Mouse (Mus musculus): ENCODE results near the gene Olfr1062. TPM values are rescaled to one million over a fixed set of nuclear protein-coding genes. Genes with fewer than 3 reads are reported as not detected.
"Not testable (repeated sequence)": the region's sequence is repeated elsewhere in the genome, so short reads cannot be mapped to it uniquely, and the experiment has no call there.

Olfr1062 gene
- polyA plus RNA-seq (2012; rRNA removed): not detected in 2 replicates

DNA sequence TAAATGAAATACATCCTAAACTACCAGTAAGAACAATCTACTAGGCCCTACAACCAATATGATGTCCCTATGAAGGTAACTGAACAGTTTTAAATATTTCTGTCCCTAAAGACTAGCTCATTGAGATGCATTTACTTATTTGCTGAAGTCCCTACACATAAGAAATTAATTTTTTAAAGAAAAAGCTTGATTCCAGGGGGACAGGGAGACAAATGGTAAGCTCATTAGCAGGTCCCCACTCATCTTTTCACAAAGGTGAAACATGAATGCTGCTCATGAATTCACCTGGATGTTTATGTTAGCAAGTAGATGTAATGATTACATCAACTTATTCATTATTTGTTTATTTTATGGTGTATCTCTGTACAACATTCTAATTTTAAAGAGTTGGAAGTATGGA, at the start of gene Olfr1062:
Gene Olfr1062 (minus strand): TSS at position 101 of the 400 bp plus-strand sequence.
- DNase-seq: not testable (repeated sequence)

GRCm38 (mm10) chr2:86464442-86465109, 38.0 kb upstream of the Olfr1062 start:
- Histone ChIP-seq H3K4me1 (ENCODE audit: control insufficient read depth, insufficient read depth, low read length) (no peaks in the 10 kb centered on the region), H3K27me3 (ENCODE audit: control insufficient read depth, insufficient read depth, low read length) (no peaks in the 10 kb centered on the region), H3K4me3 (replicated peaks; ENCODE audit: insufficient read depth, low read depth, low read length) (no peak overlapping the region), H3K27ac (ENCODE audit: insufficient read depth, low read length) (no peak overlapping the region)
- TF ChIP-seq CTCF (IDR thresholded peaks at IDR 0.05; ENCODE audit: borderline replicate concordance, insufficient read depth, low read depth, low read length) (peak; percentile 53; the same call in 1 of the 2 replicates), POLR2A (IDR thresholded peaks at IDR 0.05; ENCODE audit: borderline replicate concordance, insufficient read depth, low read length) (no peak)
- 28% methylated on average over 10 of the region's 10 CpGs for WGBS
- DNase-seq: peak; percentile 8 to 38

More for the DNA sequence above, at the start of gene Olfr1062:
- H3K4me3 ChIP-seq (replicated peaks; ENCODE audit: insufficient read depth, low read depth, low read length); H3K27me3 ChIP-seq (ENCODE audit: control insufficient read depth, insufficient read depth, low read length); H3K4me1 ChIP-seq (ENCODE audit: control insufficient read depth, insufficient read depth, low read length); H3K27ac ChIP-seq (ENCODE audit: insufficient read depth, low read length): not testable (repeated sequence)

DNA sequence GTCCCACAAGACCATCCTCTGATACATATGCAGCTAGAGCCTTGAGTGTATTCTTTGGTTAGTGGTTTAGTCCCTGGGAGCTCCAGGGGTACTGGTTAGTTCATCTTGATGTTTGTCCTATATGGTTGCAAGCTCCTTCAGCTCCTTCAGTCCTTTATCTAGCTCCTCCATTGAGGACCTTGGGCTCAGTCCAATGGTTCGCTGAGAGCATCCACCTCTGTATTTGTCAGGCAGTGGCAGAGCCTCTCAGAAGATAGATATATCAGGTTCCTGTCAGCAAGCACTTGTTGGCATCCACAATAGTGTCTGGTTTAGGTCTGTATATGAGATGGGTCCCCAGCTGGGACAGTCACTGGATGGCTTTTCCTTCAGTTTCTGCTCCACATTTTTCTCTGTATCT, 33.9 kb upstream of the Olfr1062 start:
- Histone ChIP-seq H3K4me1 (ENCODE audit: control insufficient read depth, insufficient read depth, low read length) (no peaks in the 10 kb centered on the region), H3K4me3 (replicated peaks; ENCODE audit: insufficient read depth, low read depth, low read length) (no peak overlapping the region), H3K27me3 (ENCODE audit: control insufficient read depth, insufficient read depth, low read length) (no peaks in the 10 kb centered on the region), H3K27ac (ENCODE audit: insufficient read depth, low read length) (no peak overlapping the region)
- TF ChIP-seq CTCF (IDR thresholded peaks at IDR 0.05; ENCODE audit: borderline replicate concordance, insufficient read depth, low read depth, low read length) (no peak), POLR2A (IDR thresholded peaks at IDR 0.05; ENCODE audit: borderline replicate concordance, insufficient read depth, low read length) (no peak)
- WGBS: 80% methylated on average over 1 of the region's 1 CpGs
- no peak for DNase-seq

DNA sequence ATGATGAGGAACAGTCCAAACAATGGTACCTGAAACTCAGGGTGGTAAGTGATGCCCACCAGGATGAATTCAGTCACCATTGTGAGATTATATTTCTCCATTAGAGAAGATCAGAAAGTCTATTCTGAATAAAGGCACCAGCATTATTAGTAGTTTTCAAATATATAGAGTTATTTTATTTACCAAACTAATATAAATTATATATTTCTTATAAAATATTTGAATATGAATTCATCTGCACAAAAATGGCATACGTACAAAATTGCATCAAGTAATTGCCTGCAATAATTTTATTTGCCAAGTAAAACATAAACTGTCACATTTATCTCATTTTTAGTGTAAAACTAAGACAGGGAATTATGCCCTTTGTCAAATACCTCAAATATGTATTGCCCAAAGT, 29.6 kb upstream of the Olfr1062 start, which contains the start of gene Olfr1066:
Gene Olfr1066 (minus strand): TSS at position 101 of the 400 bp plus-strand sequence.
- WGBS: 98% methylated on average over 1 of the region's 1 CpGs
- no peak for DNase-seq

GRCm38 (mm10) chr2:86450491-86450890, 23.9 kb upstream of the Olfr1062 start, which contains the start of gene Olfr1065:
Gene Olfr1065 (minus strand): TSS chr2:86450591.
- H3K27ac ChIP-seq (ENCODE audit: insufficient read depth, low read length); DNase-seq; H3K4me1 ChIP-seq (ENCODE audit: control insufficient read depth, insufficient read depth, low read length); H3K27me3 ChIP-seq (ENCODE audit: control insufficient read depth, insufficient read depth, low read length); H3K4me3 ChIP-seq (replicated peaks; ENCODE audit: insufficient read depth, low read depth, low read length): not testable (repeated sequence)
- 86% methylated on average over 1 of the region's 1 CpGs for WGBS

More for the DNA sequence above, 29.6 kb upstream of the Olfr1062 start, which contains the start of gene Olfr1066:
- H3K27ac ChIP-seq (ENCODE audit: insufficient read depth, low read length): no peak within 1 kb of the TSS
- TF ChIP-seq CTCF (IDR thresholded peaks at IDR 0.05; ENCODE audit: borderline replicate concordance, insufficient read depth, low read depth, low read length) (no peak), POLR2A (IDR thresholded peaks at IDR 0.05; ENCODE audit: borderline replicate concordance, insufficient read depth, low read length) (no peak)
- H3K4me3 ChIP-seq (replicated peaks; ENCODE audit: insufficient read depth, low read depth, low read length): no peak within 1 kb of the TSS
- H3K4me1 ChIP-seq (ENCODE audit: control insufficient read depth, insufficient read depth, low read length): no peaks in the 10 kb centered on the region
- H3K27me3 ChIP-seq (ENCODE audit: control insufficient read depth, insufficient read depth, low read length): no peaks in the 10 kb centered on the region

DNA sequence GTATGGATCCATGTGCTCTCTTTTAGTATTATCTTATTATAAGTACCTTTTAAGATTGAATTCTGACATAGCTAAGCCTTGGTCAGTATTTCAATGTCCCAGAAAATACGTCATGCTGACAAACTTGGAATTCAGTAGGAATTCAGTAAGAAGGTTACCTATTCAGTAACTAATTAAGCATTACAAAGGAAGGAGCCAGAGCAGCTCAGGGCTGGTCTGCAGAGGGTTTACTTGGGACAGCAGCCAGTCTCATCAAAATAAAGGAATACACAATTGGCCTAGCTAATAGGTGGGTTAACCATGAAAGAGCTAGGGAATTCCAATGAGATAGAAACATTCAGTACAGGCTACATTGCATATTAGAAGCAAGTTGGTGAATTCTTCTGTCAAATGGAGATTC, 15.6 kb upstream of the Olfr1062 start:
- H3K4me1 ChIP-seq (ENCODE audit: control insufficient read depth, insufficient read depth, low read length); DNase-seq; H3K4me3 ChIP-seq (replicated peaks; ENCODE audit: insufficient read depth, low read depth, low read length); H3K27me3 ChIP-seq (ENCODE audit: control insufficient read depth, insufficient read depth, low read length); H3K27ac ChIP-seq (ENCODE audit: insufficient read depth, low read length): not testable (repeated sequence)
- WGBS: 45% methylated on average over 1 of the region's 1 CpGs

DNA sequence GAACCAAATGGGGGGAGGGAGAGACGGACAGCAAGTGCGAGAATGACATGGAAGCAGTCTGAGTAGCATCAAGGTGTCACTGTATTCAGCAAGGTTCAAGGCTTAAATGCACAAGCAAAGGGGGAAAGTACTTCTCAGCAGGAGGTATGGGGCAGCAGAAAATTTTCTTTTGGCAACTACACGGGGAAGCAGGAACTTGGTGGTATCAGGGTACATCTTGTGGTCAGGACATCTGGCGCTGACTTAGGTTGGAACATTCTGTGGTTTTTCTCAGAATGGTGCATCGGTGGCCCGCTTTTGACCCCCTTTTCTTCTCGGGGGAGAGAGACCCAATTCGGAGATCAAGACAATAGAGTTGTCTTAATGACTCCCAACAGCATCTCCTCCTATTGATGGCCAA, 2.0 kb upstream of the Olfr1062 start:
- 89% methylated on average over 8 of the region's 8 CpGs for WGBS
- not testable (repeated sequence) for H3K4me1 ChIP-seq (ENCODE audit: control insufficient read depth, insufficient read depth, low read length); H3K27me3 ChIP-seq (ENCODE audit: control insufficient read depth, insufficient read depth, low read length); DNase-seq; H3K4me3 ChIP-seq (replicated peaks; ENCODE audit: insufficient read depth, low read depth, low read length); H3K27ac ChIP-seq (ENCODE audit: insufficient read depth, low read length)

DNA sequence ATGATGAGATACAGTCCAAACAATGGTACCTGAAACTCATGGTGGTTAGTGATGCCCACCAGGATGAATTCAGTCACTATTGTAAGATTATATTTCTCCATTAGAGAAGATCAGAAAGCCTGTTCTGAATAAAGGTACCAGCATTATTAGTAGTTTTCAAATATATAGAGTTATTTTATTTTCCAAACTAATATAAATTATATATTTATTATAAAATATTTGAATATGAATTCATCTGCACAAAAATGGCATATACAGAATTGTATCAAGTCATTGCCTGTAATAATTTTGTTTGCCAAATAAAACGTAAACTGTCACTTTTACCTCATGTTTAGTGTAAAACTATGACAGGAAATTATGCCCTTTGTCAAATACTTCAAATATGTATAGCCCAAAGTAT, 12.6 kb downstream of the Olfr1062 start, which contains the start of gene Olfr1061:
Gene Olfr1061 (minus strand): TSS at position 101 of the 400 bp plus-strand sequence.
- WGBS: 92% methylated on average over 1 of the region's 1 CpGs
- Histone ChIP-seq H3K4me1 (ENCODE audit: control insufficient read depth, insufficient read depth, low read length) (no peaks in the 10 kb centered on the region), H3K4me3 (replicated peaks; ENCODE audit: insufficient read depth, low read depth, low read length) (no peak within 1 kb of the TSS), H3K27ac (ENCODE audit: insufficient read depth, low read length) (no peak within 1 kb of the TSS), H3K27me3 (ENCODE audit: control insufficient read depth, insufficient read depth, low read length) (no peaks in the 10 kb centered on the region)
- no peak for TF ChIP-seq POLR2A (IDR thresholded peaks at IDR 0.05; ENCODE audit: borderline replicate concordance, insufficient read depth, low read length)
- no peak for TF ChIP-seq CTCF (IDR thresholded peaks at IDR 0.05; ENCODE audit: borderline replicate concordance, insufficient read depth, low read depth, low read length)
- DNase-seq: no peak
